Mouse (Mus musculus): ENCODE data around the gene Kansl2. TPM values are rescaled to one million over a fixed set of nuclear protein-coding genes. Genes with fewer than 3 reads are reported as not detected.

Kansl2 gene
- polyA plus RNA-seq, 1 experiment from 2014 or later = 102 TPM

Small RNAs within 50 kb of the gene (microRNA-seq; reads per million reads assigned to microRNA genes)
- not detected for gene Mir1291

Other genes starting within 250 kb of the Kansl2 start
- 10.3 and 11.6 TPM in 2 replicates for gene Zfp641, start 238.1 kb downstream of the Kansl2 start, polyA plus RNA-seq (2015; fragmentation: Nextera tagmentation; extraction: Ambion mirVana)
- not detected in 2 replicates for gene Olfr285, start 216.9 kb downstream of the Kansl2 start, polyA plus RNA-seq (2015; fragmentation: Nextera tagmentation; extraction: Ambion mirVana)
- not detected in 2 replicates for gene Olfr284, start 193.3 kb downstream of the Kansl2 start, polyA plus RNA-seq (2015; fragmentation: Nextera tagmentation; extraction: Ambion mirVana)
- not detected in 2 replicates for gene Olfr283, start 153.3 kb downstream of the Kansl2 start, polyA plus RNA-seq (2015; fragmentation: Nextera tagmentation; extraction: Ambion mirVana)
- not detected in 2 replicates for gene Olfr282, start 103.0 kb downstream of the Kansl2 start, polyA plus RNA-seq (2015; fragmentation: Nextera tagmentation; extraction: Ambion mirVana)
- gene Olfr281, start 81.7 kb downstream of the Kansl2 start, polyA plus RNA-seq (2015; fragmentation: Nextera tagmentation; extraction: Ambion mirVana) = not detected in 2 replicates
- gene OR5BS1P, start 64.4 kb downstream of the Kansl2 start, polyA plus RNA-seq (2015; fragmentation: Nextera tagmentation; extraction: Ambion mirVana) = not detected in 2 replicates
- gene Lalba, start 51.5 kb downstream of the Kansl2 start, polyA plus RNA-seq (2015; fragmentation: Nextera tagmentation; extraction: Ambion mirVana) = not detected in 2 replicates
- not detected in 2 replicates for gene Olfr279, start 41.9 kb downstream of the Kansl2 start, polyA plus RNA-seq (2015; fragmentation: Nextera tagmentation; extraction: Ambion mirVana)
- gene Ccnt1, start 36.7 kb upstream of the Kansl2 start, polyA plus RNA-seq (2015; fragmentation: Nextera tagmentation; extraction: Ambion mirVana) = 58.6 and 62.8 TPM in 2 replicates
- not detected in 2 replicates for gene 4930415O20Rik, start 36.7 kb upstream of the Kansl2 start, polyA plus RNA-seq (2015; fragmentation: Nextera tagmentation; extraction: Ambion mirVana)
- 10.4 and 10.8 TPM in 2 replicates for gene Adcy6, start 75.8 kb upstream of the Kansl2 start, polyA plus RNA-seq (2015; fragmentation: Nextera tagmentation; extraction: Ambion mirVana)
- gene Cacnb3, start 96.6 kb upstream of the Kansl2 start, polyA plus RNA-seq (2015; fragmentation: Nextera tagmentation; extraction: Ambion mirVana) = 108 and 128 TPM in 2 replicates
- 20.6 and 21.0 TPM in 2 replicates for gene Ddx23, start 128.6 kb upstream of the Kansl2 start, polyA plus RNA-seq (2015; fragmentation: Nextera tagmentation; extraction: Ambion mirVana)
- gene Rnd1, start 143.2 kb upstream of the Kansl2 start, polyA plus RNA-seq (2015; fragmentation: Nextera tagmentation; extraction: Ambion mirVana) = 9.4 and 11.3 TPM in 2 replicates
- gene Ccdc65, start 173.9 kb upstream of the Kansl2 start, polyA plus RNA-seq (2015; fragmentation: Nextera tagmentation; extraction: Ambion mirVana) = 6.4 and 7.5 TPM in 2 replicates
- gene Fkbp11, start 193.9 kb upstream of the Kansl2 start, polyA plus RNA-seq (2015; fragmentation: Nextera tagmentation; extraction: Ambion mirVana) = 11.9 and 12.3 TPM in 2 replicates
- gene Arf3, start 228.9 kb upstream of the Kansl2 start, polyA plus RNA-seq (2015; fragmentation: Nextera tagmentation; extraction: Ambion mirVana) = 97.8 TPM in 2 replicates
- gene Wnt10b, start 243.9 kb upstream of the Kansl2 start, polyA plus RNA-seq (2015; fragmentation: Nextera tagmentation; extraction: Ambion mirVana) = 0.08 and 0.72 TPM in 2 replicates

All from neural tube, embryonic 15.5 days (tissue).